Mouse (Mus musculus): Measurements from ENCODE around the gene Gm21903.
"Not testable (repeated sequence)": the region's sequence is repeated elsewhere in the genome, so short reads cannot be mapped to it uniquely, and the experiment has no call there.

Gene Gm21903

GRCm38 (mm10) chr17:39043241-39043640, at the start of gene Gm21903:
TSS of gene Gm21903 (minus strand) at chr17:39043341.
- no peak for DNase-seq

DNA sequence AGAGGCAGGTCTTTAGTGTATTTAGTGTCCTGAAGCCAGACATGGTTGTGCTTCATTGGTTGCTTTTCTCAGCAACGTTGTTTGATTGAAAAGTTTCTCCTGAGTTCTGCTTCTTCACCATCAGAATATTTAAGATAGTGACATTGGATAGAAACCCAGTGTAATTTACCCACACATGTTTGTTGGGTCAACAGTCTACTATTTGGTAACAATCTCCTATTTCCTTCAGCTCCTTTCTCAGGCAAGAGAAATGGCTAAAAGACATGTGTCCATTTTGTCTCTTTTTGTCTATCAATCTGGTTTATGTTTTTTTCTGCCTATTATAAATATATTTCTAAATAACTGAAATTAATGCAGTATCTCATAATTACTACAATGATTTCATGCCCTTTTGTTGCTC, 33.8 kb upstream of the Gm21903 start, which contains the start of gene Esp23:
Gene Esp23, minus strand, starts transcription at position 101 of the 400 bp plus-strand sequence.
- DNase-seq: no peak

- DNase-seq: no peak
Measured at GRCm38 (mm10) chr17:39063641-39064040, 20.5 kb upstream of the Gm21903 start.

- DNase-seq: not testable (repeated sequence)
Measured at GRCm38 (mm10) chr17:39036395-39036794, 6.7 kb downstream of the Gm21903 start, which contains the start of gene Esp24. TSS of gene Esp24 (plus strand) at chr17:39036695.

GRCm38 (mm10) chr17:39017184-39017583, 26.0 kb downstream of the Gm21903 start:
- no peak for DNase-seq

GRCm38 (mm10) chr17:39010675-39011638, 32.2 kb downstream of the Gm21903 start:
- no peak for DNase-seq

DNA sequence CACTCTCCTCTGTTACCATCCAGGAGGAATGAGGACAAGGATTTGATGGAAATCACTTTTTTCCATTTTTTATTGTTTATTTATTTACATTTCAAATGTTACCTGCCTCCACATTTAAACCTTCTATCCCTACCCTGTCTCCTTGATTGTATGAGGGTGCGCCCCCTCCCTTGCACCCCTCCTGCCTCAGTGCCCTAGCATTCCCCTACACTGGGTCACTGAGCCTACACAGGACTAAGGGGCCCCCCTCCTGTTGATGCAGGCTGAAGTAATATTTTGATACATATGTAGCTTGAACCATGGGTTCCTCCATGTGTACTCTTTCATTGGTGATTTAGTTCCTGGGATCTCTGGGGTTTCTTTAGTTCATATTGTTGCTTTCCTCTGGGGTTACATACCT, 33.3 kb downstream of the Gm21903 start:
- DNase-seq: no peak
